Mouse (Mus musculus) left cerebral cortex, adult 18-20 months (tissue): ENCODE results near the gene C8g. TPM values are rescaled to one million over a fixed set of nuclear protein-coding genes. Genes with fewer than 3 reads are reported as not detected.
A peak's percentile ranks its signal among the peaks of the same experiment; 100 is the strongest.

Experiments
- DNase-seq, 2 experiments: peaks; one replicate each; pipeline ENCODE4 v3.0.0; 2021 to 2022; ENCODE audit warnings: low spot score in 2 of 2, mixed read lengths in 1 of 2
- long read RNA-seq, 2 experiments: library from polyadenylated mRNA; stranded (forward); transcript quantifications; one replicate each; pipeline ENCODE4 v2.0.0; 2021
- total RNA-seq, 2 experiments: library from RNA; stranded (reverse); gene quantifications; 2 replicates each; pipeline ENCODE4 v1.2.3; 2021

The C8g gene
- under 1 TPM; 0.52 to 0.74 TPM for total RNA-seq
- long read RNA-seq, experiment 1, result 0 reads
- long read RNA-seq, experiment 2, partial matches to known transcripts, result 0 of 1 reads
- long read RNA-seq, experiment 2, other reads (novel, unspliced or antisense), result 0 of 1 reads

- DNase-seq, result peak in 1 of 2 experiments; percentile 18
Observed at GRCm38 (mm10) chr2:25501593-25502486, at the start of gene C8g. C8g (minus strand) TSS chr2:25501719.

- peak in 1 of 2 experiments; percentile 53 for DNase-seq
Observed at GRCm38 (mm10) chr2:25551186-25551585, 49.7 kb upstream of the C8g start.

GRCm38 (mm10) chr2:25549021-25549991 is 47.8 kb upstream of the C8g start:
- no peak for DNase-seq

DNA sequence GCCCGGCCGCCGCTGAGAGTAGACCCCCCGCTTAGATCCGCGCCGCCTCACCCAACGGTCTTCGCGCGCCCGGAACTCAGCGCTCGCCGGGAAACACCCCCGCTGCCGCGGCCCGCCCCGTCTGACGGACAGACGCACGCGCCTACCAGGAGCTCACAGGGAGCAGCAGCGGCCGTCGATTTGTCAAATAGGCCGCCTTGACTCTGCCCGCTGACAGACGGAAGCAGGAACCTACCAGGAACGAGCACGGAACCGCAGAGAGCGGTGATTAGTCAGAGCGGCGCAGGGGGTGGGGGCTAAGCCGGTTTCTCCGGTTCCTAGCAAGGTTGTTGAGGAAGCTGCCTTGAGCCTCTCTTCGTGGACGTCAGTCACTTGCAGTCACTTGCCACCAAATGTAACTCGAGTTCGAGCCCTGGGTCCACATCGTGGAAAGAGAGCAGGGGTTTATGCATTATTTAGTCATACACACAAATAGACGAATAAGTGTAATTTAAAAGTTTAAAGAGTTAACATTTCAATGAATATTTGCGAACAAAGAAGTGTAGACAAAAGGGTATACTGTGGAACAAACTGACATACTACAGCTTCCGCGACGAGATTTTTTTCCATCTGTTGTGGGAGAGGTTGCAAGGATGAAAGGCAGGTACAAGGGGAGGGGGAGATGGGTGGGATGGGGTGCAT is 45.4 kb upstream of the C8g start, which contains the start of gene Traf2:
Traf2 (minus strand) TSS at position 130 of the 681 bp plus-strand sequence.
- DNase-seq, result peak; percentile 99

DNA sequence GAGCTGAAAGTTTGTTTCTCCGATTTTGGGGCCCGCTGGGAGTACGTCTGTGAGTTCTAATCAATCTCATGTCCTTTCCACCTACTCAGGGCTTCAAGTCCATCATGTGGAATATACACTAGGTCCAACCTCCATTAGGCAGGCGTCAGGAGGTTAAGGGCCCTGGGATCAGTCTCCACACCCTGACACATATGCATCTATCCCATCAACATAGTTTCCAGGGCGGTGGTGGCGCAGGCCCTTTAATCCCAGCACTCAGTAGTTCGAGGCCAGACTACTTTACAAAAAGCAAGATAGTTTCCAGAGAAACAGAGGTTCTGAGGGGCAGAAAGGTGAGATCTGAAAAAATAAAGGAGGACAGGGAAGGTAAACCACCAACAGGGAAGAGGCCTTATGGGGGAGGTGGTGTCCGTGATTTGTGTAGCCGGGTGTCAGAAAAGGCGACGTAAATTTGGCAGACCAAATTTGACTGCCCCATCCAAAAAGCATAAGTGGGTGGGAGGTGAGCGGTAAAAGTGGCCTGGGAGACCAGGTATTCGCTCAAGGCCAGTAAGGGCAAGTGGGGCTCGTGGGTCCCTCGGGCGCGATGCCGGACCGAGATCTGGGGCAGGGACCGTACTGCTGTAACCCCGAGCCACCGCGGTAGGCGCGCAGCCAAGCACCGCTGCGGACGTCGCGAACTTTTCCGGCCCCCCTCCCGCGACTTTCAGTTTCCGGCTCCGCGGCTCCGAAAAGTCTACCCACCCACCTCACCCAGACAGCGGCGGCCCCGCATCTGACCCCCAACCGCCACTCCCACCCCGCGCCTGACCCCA is 44.7 kb upstream of the C8g start:
- no peak for DNase-seq

GRCm38 (mm10) chr2:25541644-25542367 is 40.3 kb upstream of the C8g start:
- DNase-seq, result no peak

DNA sequence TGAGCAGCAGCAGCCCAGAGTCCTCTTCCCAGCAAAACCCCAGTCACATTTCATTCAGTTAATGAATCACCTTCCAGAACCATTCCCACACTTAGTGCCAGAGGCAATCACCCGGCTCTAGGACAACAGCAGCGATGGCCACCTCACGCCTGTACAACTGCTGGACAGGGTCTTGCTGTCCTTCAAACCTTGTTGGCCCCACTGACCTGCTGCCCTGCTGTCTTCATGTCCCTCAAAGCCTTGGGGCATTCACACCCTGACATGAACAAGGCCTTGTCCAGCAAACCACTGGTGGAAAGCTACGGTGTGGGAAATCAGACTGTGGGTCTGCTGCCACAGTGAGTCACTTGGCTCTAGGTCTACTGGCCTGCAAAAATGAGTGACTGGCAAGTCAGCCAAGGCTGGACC is 39.0 kb upstream of the C8g start:
- no peak for DNase-seq

DNA sequence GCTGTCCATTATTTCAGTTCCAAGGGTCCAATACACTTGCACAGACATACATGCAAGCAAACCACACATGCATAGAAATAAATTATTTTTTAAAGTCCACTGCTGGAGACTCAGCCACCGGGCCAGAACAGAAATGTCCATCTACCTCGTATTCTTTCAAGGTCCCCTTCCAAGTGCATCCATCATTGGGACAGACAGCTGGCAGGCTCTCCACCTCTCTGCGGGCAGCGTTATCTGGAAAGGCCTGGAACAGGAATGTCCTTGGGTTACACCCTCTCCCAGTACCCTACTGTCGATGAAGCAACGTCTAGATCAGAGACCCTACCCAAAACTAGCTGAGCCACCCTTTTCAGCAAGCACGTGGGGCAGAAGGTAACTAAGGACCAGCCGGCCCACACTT is 35.0 kb upstream of the C8g start:
- DNase-seq, result no peak

- DNase-seq, result no peak
Observed at GRCm38 (mm10) chr2:25534866-25535182, 33.3 kb upstream of the C8g start.

DNA sequence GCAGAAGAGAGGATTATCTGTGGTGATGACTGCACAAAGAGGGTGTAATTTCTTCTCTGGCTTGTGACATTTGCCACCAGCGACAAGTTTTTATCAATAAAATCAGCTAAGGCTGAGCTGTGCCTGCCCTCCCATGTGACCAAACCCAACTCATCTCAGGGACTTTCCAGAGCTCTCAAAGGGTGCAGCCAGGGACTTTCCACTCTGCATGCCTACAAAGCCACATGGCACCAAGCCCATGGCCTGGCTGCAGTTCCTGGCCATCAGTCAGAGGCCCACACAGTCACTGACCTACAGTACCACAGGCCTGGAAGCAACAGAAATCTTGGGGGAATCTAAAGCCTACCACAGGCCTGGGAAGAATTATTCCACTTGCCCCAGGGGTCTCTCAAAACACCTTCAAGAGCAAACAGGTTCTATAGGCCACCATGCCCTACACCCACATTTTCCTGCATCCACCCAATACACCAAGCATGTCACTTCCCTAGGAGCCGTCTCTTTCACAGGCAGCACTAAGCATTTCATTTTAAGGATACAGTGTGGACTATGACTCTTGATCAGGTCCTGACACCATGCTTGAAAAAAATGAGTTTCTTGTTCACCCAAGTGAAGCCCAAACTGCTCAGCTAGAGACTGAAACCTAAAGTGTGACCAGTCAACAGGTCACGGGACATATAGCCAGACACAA is 32.8 kb upstream of the C8g start:
- DNase-seq, result peak; percentile 5 to 11

DNA sequence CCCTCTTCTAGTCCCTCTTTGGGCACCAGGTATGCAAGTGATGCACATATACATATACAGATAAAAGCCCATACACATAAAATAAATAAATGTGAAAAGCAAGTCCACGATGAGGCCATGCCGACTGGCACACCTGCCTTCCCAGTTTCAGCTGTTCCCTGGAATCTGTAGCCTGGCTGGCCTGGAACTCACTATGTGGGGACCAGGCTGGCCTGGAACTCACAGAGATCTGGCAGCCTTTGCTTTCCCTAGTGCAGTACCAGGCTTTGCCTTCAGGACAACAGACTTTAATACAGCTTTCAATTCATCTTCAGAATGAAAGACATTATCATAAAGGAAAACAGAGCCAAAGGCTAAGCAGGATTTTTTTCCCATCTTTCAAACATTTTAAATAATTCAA is 32.2 kb upstream of the C8g start:
- no peak for DNase-seq

GRCm38 (mm10) chr2:25526510-25527302 is 25.2 kb upstream of the C8g start:
- no peak for DNase-seq

DNA sequence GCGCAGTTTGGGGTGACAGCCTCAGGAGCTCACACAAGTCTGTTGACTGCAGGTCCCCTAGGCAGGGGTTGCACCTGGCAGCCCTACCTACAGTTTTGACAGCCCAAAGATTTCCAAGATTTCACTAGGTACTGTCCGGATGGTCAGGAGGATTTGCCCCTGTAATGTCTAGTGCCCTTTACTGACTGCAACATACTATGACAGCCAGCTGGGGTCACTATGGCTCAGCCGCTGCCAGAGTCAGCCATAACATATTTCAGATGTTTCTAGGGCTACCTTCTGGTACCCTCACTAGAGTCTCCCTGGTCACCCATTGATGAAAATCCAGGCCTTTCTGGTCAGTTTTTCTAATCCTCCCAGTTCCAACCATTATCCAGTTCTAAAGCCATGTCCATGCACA is 8.4 kb upstream of the C8g start:
- DNase-seq, result no peak

- DNase-seq, result no peak
Observed at GRCm38 (mm10) chr2:25506964-25507363, 5.4 kb upstream of the C8g start.

- DNase-seq, result no peak
Observed at GRCm38 (mm10) chr2:25505860-25506259, 4.3 kb upstream of the C8g start.

GRCm38 (mm10) chr2:25505000-25505399 is 3.5 kb upstream of the C8g start:
- no peak for DNase-seq

- DNase-seq, result no peak
Observed at GRCm38 (mm10) chr2:25504538-25504937, 3.0 kb upstream of the C8g start.

- DNase-seq, result no peak
Observed at GRCm38 (mm10) chr2:25502726-25503125, 1.2 kb upstream of the C8g start.
